Mouse (Mus musculus) neural tube, embryonic 11.5 days (tissue): ENCODE data around the gene Ercc8. TPM values are rescaled to one million over a fixed set of nuclear protein-coding genes. Genes with fewer than 3 reads are reported as not detected.

Experiments used
- ATAC-seq: fragments of 200-750 bp; cut with Nextera tagmentation; 2 replicates; pipeline ENCODE4 v1.8.0; 2017; ENCODE audit warnings: moderate number of reproducible peaks, mild to moderate bottlenecking, moderate TSS enrichment, moderate library complexity; ENCODE audit not compliant: insufficient read depth, low FRiP score, low TSS enrichment
- DNase-seq: peaks from one replicate; pipeline ENCODE4 v3.0.0-alpha.2; 2015; ENCODE audit warnings: low spot score
- H3K27ac ChIP-seq: fragments of 300-500 bp; sonication (generic); 2 replicates; pipeline ENCODE4 v1.5.1; 2014; ENCODE audit warnings: low read depth, mild to moderate bottlenecking, low read length
- H3K27me3 ChIP-seq: fragments of 300-500 bp; sonication (generic); 2 replicates; pipeline ENCODE4 v1.6.1; 2014; ENCODE audit warnings: mild to moderate bottlenecking, low read length, mixed read lengths; ENCODE audit not compliant: control insufficient read depth, insufficient read depth
- H3K36me3 ChIP-seq: fragments of 300-500 bp; sonication (generic); 2 replicates; pipeline ENCODE4 v1.6.1; 2014; ENCODE audit warnings: mild to moderate bottlenecking, low read length, moderate library complexity, mixed read lengths; ENCODE audit not compliant: control insufficient read depth, insufficient read depth
- H3K4me1 ChIP-seq: fragments of 300-500 bp; sonication (generic); 2 replicates; pipeline ENCODE4 v1.6.1; 2014; ENCODE audit warnings: low read length, mixed read lengths; ENCODE audit not compliant: control insufficient read depth, insufficient read depth
- H3K4me2 ChIP-seq: fragments of 300-500 bp; sonication (generic); 2 replicates; pipeline ENCODE4 v1.6.1; 2014; ENCODE audit warnings: low read depth, mild to moderate bottlenecking, moderate library complexity
- H3K4me3 ChIP-seq: fragments of 300-500 bp; sonication (generic); 2 replicates; pipeline ENCODE4 v1.5.1; 2014; ENCODE audit warnings: low read depth, low read length
- H3K9ac ChIP-seq: fragments of 300-500 bp; sonication (generic); 2 replicates; pipeline ENCODE4 v1.6.1; 2014; ENCODE audit warnings: mild to moderate bottlenecking, low read length
- H3K9me3 ChIP-seq: fragments of 300-500 bp; sonication (generic); 2 replicates; pipeline ENCODE4 v1.6.1; 2016; ENCODE audit warnings: low read length; ENCODE audit not compliant: control insufficient read depth
- WGBS: fragments of 180-500 bp; shearing (Covaris S2); extraction: QIAGEN DNeasy Blood & Tissue Kit; methylation state at CpG from one replicate; pipeline ENCODE4 v1.1.7; 2014; 5-methylcytosine and 5-hydroxymethylcytosine counted together
- polyA plus RNA-seq: library from polyadenylated mRNA; unstranded; fragments of >200 nt; fragmentation: Nextera tagmentation; extraction: Ambion mirVana; gene quantifications from 2 replicates; pipeline ENCODE4 v1.2.1, GENCODE M21; 2014

The Ercc8 gene
- polyA plus RNA-seq, 1 experiment from 2014 or later, result 25.1 TPM

DNA sequence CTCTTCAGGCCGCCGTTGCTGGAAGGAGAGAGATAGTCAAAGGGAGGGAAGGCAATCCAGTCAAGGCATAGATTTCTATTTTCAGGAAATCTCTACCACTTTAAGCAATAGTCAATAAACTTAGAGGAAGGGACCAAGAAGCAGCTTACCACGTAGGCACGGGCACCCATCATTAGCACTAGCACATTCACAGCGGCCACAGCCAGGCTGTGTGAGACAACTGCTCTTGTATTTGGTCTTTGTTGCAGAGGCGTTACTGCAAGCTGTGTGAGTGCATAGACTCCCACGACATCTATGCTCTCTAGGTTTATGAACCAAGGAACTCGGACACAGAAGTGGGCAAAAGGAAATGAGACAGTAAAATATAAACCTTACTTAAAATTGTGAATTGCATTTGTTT lies 14.4 kb upstream of the Ercc8 start:
- WGBS, result 86% methylated on average over 8 of the region's 8 CpGs
- H3K4me3 ChIP-seq, result no peak overlapping the region
- DNase-seq, result no peak

DNA sequence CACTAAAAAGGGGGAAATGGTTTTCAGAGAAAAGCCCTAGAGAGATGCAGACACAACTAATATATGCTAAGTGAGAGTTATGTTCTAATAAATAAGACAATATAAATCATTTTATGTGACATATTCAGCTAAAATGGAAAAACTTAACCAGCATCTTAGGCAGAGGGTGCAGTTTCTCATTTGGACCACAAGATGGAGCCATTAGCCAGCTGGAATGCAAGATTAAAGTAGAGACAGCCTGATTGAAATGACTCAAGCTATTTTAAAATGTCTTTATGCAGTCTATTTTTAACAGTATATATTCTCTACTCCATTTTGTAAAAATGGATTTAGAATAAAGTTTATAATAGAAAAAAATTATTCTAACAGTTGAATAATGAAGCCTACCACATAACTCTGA lies 6.7 kb upstream of the Ercc8 start:
- DNase-seq (no peak), ATAC-seq (no peak)
- Histone ChIP-seq H3K27me3 (no peaks in the 10 kb centered on the region), H3K4me1 (no peaks in the 10 kb centered on the region), H3K27ac (no peak overlapping the region), H3K4me3 (no peak overlapping the region), H3K36me3 (no peaks in the 10 kb centered on the region), H3K9ac (no peak overlapping the region), H3K4me2 (no peak overlapping the region), H3K9me3 (no peaks in the 10 kb centered on the region)

More for the DNA sequence above, 14.4 kb upstream of the Ercc8 start:
- no peaks in the 10 kb centered on the region for H3K36me3 ChIP-seq
- no peak overlapping the region for H3K4me2 ChIP-seq
- no peaks in the 10 kb centered on the region for H3K27me3 ChIP-seq
- no peak overlapping the region for H3K27ac ChIP-seq
- H3K9ac ChIP-seq, result no peak overlapping the region
- ATAC-seq, result no peak
- no peaks in the 10 kb centered on the region for H3K4me1 ChIP-seq
- H3K9me3 ChIP-seq, result no peaks in the 10 kb centered on the region

DNA sequence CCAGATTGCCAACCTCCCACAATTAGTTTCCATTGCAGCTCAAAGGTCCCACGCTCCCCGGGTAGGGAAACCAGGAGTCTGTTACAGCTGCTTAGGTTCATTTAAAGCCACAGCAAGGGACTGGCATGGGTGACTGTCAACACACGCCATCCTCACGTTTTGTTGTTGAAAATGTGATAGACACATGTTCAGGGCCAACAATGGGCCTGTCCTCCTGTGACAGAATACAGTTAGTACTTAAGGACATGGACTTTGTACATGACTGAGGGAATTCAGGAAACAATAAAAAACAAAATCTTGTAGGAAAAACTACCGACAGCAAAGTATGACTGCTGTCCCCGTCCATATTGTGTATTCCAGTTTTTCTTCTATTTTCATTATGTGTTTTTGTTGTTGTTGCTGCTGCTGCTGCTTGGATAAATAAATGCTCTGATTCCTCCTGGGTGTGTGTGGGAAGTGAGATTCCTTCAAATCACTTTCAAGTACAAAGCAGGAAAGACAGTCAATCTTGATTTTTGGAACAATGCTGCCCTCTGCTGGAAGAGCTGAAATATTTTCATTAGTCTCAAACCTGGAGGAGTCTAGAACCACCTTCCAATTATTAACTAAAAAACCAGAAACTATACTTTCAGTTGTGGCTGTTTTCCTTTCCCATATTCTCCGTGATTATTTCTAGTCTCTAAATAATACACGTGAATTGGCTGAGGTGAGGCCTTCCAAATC lies 5.7 kb upstream of the Ercc8 start:
- H3K27me3 ChIP-seq, result no peaks in the 10 kb centered on the region
- ATAC-seq (no peak), DNase-seq (peak; percentile 52)
- H3K4me2 ChIP-seq, result no peak overlapping the region
- 74% methylated on average over 8 of the region's 8 CpGs for WGBS
- peaks cover 2% of the 10 kb centered on the region; the same call in 1 of the 2 replicates for H3K4me1 ChIP-seq
- no peak overlapping the region for H3K4me3 ChIP-seq
- H3K36me3 ChIP-seq, result no peaks in the 10 kb centered on the region
- H3K27ac ChIP-seq, result no peak overlapping the region
- no peaks in the 10 kb centered on the region for H3K9me3 ChIP-seq
- H3K9ac ChIP-seq, result no peak overlapping the region

DNA sequence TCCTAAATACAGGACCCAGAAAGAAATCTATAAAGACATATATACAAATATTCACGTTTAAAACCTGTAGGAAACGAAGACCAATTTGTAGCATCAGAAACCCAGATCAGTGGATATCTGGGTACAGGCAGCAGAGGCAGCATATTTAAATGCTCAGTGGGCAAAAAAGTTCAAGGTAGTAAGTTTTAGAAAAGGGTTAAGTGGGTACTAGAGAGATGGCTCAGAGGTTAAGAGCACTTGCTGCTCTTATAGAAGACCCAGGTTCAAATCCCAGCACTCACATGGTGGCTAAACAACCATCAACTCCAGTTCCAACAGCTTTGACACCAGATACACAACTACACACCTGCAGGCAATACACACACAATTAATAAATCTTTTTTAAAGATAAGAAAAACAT lies 1.4 kb upstream of the Ercc8 start:
- peaks cover 5% of the 10 kb centered on the region; the same call in 1 of the 2 replicates for H3K4me1 ChIP-seq
- H3K9me3 ChIP-seq, result no peaks in the 10 kb centered on the region
- H3K4me3 ChIP-seq, result no peak overlapping the region
- H3K4me2 ChIP-seq, result no peak overlapping the region
- no peak overlapping the region for H3K9ac ChIP-seq
- no peaks in the 10 kb centered on the region for H3K36me3 ChIP-seq
- ATAC-seq (no peak), DNase-seq (no peak)
- 81% methylated on average over 2 of the region's 2 CpGs for WGBS
- no peaks in the 10 kb centered on the region for H3K27me3 ChIP-seq
- H3K27ac ChIP-seq, result no peak overlapping the region

DNA sequence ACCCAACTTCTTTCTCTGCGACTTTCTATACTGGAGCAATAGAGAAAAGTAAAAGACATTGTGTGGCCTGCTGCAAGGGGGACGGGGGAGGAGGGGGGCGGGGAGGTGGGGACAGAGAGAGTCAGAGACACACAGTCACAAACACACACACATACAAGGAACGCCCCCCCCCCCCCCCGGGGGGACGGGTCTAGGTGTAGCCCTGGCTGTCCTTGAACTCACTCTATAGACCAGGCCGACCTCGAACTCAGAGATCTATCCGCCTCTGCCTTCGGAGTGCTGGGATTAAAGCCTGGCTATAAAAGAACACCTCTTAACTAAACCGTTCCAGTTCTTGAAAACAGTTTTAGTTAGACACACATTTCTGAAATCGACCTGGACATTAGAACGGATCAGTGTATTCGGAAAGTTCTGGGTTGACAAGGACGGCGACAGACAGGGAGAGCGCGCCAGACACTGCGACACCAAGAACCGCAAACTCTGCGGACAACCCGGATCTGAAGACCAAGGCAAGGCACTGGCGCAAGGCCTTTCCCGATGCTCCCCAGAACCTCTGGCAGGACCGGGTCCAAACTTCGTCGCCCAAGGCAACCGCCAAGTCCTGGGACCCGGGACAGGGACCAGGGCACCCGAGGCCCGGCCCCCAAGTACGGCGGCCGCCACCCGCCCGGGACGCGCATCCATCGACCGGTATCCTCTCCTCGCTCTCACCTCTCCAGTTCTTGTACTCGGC lies 633 bp upstream of the Ercc8 start:
- H3K9ac ChIP-seq, result peak overlapping the region; percentile 59
- H3K27ac ChIP-seq, result no peak overlapping the region

DNA sequence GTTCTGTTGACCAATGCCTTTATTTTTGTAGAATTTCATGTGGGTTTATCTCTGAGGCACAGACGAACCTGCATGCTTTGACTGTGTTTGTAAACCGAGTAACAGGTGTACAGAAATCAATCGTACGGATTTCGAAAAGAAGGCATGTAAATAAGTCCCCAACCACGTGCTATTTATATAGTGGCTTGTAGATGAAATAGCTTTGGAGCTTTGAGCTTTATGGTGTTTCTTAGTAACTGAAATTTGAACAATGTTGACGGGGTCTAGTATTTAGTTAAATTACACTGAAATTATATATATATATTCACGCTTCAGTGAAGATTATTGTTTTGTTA lies 677 bp downstream of the Ercc8 start:
- 9% methylated on average over 8 of the region's 8 CpGs for WGBS
- ATAC-seq, result no peak
- H3K27ac ChIP-seq, result no peak overlapping the region

More for the DNA sequence above, 633 bp upstream of the Ercc8 start:
- 4% methylated on average over 39 of the region's 42 CpGs for WGBS
- peak; percentile 77 for ATAC-seq
- no peaks in the 10 kb centered on the region for H3K9me3 ChIP-seq
- peak overlapping the region; percentile 78 for H3K4me2 ChIP-seq
- H3K4me3 ChIP-seq, result peak overlapping the region; percentile 64
- H3K4me1 ChIP-seq, result peaks cover 5% of the 10 kb centered on the region; the same call in 1 of the 2 replicates
- no peaks in the 10 kb centered on the region for H3K36me3 ChIP-seq
- DNase-seq, result no peak
- no peaks in the 10 kb centered on the region for H3K27me3 ChIP-seq

DNA sequence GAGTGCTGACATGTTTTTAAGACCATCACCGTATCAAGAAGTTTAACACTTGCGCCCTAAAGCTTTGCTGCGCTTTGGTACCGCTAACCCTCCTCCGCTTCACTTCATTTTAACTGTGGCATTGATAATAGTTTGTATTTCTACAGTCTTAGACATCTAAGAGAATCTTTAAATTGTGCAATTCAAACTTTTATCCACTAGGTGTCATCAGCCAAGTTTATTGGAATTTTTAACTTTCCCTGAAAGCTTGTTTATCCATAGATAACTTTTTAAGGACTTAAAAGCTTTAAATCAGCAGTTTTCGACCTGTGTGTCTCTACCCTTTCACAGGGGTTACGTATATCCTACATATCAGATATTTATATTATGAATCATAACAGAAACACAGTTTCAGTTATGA lies 1.4 kb downstream of the Ercc8 start:
- Histone ChIP-seq H3K36me3 (no peaks in the 10 kb centered on the region), H3K9me3 (no peaks in the 10 kb centered on the region), H3K4me2 (no peak overlapping the region), H3K9ac (no peak overlapping the region), H3K4me3 (no peak overlapping the region), H3K27me3 (no peaks in the 10 kb centered on the region), H3K27ac (no peak overlapping the region), H3K4me1 (peaks cover 5% of the 10 kb centered on the region; the same call in 1 of the 2 replicates)
- WGBS, result 78% methylated on average over 7 of the region's 7 CpGs
- DNase-seq (no peak), ATAC-seq (no peak)

More for the DNA sequence above, 677 bp downstream of the Ercc8 start:
- DNase-seq, result no peak
- H3K4me3 ChIP-seq, result peak overlapping the region; percentile 64
- no peaks in the 10 kb centered on the region for H3K9me3 ChIP-seq
- peak overlapping the region; percentile 41; the same call in 1 of the 2 replicates for H3K9ac ChIP-seq
- no peaks in the 10 kb centered on the region for H3K27me3 ChIP-seq
- peak overlapping the region; percentile 68 for H3K4me2 ChIP-seq
- peaks cover 5% of the 10 kb centered on the region; the same call in 1 of the 2 replicates for H3K4me1 ChIP-seq
- H3K36me3 ChIP-seq, result no peaks in the 10 kb centered on the region

DNA sequence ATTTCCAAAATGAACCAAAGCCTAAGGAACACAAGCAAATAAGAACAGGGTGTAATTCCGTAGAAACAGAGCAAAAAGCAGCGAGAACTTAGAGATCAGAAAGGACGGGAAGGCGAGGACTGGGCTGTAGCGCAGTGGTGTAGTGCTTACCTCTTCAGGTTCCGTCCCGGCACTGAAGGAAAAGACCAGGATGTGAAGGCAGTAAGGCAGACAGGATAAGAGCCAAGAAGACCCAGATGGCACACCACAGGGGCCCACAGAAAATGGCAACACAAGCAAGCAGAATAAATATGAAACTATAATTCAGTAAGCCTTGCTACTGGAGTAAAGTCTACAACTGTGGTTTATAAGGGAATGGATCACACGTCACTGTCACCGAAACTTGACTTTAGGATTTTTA lies 5.4 kb downstream of the Ercc8 start:
- Histone ChIP-seq H3K36me3 (no peaks in the 10 kb centered on the region), H3K9me3 (no peaks in the 10 kb centered on the region), H3K27ac (no peak overlapping the region), H3K4me3 (no peak overlapping the region), H3K9ac (no peak overlapping the region), H3K27me3 (no peaks in the 10 kb centered on the region), H3K4me2 (no peak overlapping the region), H3K4me1 (peaks cover 3% of the 10 kb centered on the region; the same call in 1 of the 2 replicates)
- DNase-seq (no peak), ATAC-seq (no peak)
- 96% methylated on average over 9 of the region's 9 CpGs for WGBS

DNA sequence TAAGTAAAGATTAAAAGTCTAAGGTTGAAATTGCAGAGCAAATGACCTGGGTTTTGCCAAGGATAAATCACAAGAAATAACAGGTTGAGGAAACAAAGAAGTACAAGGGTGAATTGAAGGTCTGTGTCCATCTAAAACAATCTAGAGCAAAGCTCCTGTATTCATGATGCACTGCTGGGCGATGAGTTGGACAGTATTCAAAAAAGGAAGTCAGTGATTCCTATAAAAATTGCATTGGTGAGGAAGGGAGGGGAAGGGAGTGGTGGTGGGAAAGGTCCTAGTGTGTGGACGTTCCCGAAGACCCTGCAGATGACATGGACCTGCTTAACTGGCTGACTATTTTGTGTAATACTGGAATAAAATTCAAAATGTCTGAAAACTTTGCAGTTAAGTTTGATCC lies 6.1 kb downstream of the Ercc8 start:
- no peak for DNase-seq
- Histone ChIP-seq H3K9ac (no peak overlapping the region), H3K9me3 (no peaks in the 10 kb centered on the region), H3K4me3 (no peak overlapping the region), H3K27ac (no peak overlapping the region), H3K4me2 (no peak overlapping the region), H3K36me3 (no peaks in the 10 kb centered on the region), H3K27me3 (no peaks in the 10 kb centered on the region), H3K4me1 (peaks cover 1% of the 10 kb centered on the region; the same call in 1 of the 2 replicates)
- ATAC-seq, result no peak
- 94% methylated on average over 3 of the region's 3 CpGs for WGBS
